Mouse (Mus musculus) brain, adult 2 months (tissue): ENCODE data around the gene Ccdc155.

Experiments
- DNase-seq: peaks from one replicate; pipeline ENCODE4 v3.0.0; 2011; ENCODE audit warnings: low read depth, low spot score

Ccdc155 gene

GRCm38 (mm10) chr7:45226421-45226820 is 21.7 kb upstream of the Ccdc155 start:
- DNase-seq, result no peak

- no peak for DNase-seq
These were observed 20.1 kb upstream of the Ccdc155 start for GRCm38 (mm10) chr7:45224826-45225225.

- no peak for DNase-seq
These were observed 17.0 kb upstream of the Ccdc155 start for GRCm38 (mm10) chr7:45221680-45222079.

- no peak for DNase-seq
These were observed 11.9 kb upstream of the Ccdc155 start for GRCm38 (mm10) chr7:45216442-45217183.

GRCm38 (mm10) chr7:45215673-45216441 is 11.2 kb upstream of the Ccdc155 start, which contains the start of gene Tead2:
Gene Tead2 (plus strand): TSS chr7:45215753.
- DNase-seq, result no peak

GRCm38 (mm10) chr7:45213708-45214107 is 9.0 kb upstream of the Ccdc155 start:
- DNase-seq, result no peak

- no peak for DNase-seq
These were observed 7.7 kb upstream of the Ccdc155 start for GRCm38 (mm10) chr7:45212356-45212755.

GRCm38 (mm10) chr7:45211851-45212251 is 7.2 kb upstream of the Ccdc155 start, which contains the start of gene Dkkl1:
Gene Dkkl1 (minus strand): TSS chr7:45212147.
- no peak for DNase-seq

- DNase-seq, result no peak
These were observed 6.4 kb upstream of the Ccdc155 start for GRCm38 (mm10) chr7:45211070-45211469.

GRCm38 (mm10) chr7:45208260-45208659 is 3.6 kb upstream of the Ccdc155 start:
- no peak for DNase-seq

GRCm38 (mm10) chr7:45202654-45203053 is 2.0 kb downstream of the Ccdc155 start:
- peak; percentile 86 for DNase-seq

- DNase-seq, result peak; percentile 79
These were observed 5.7 kb downstream of the Ccdc155 start for GRCm38 (mm10) chr7:45198961-45199360.

GRCm38 (mm10) chr7:45198435-45198834 is 6.3 kb downstream of the Ccdc155 start:
- DNase-seq, result peak; percentile 96

- DNase-seq, result peak; percentile 74
These were observed 7.7 kb downstream of the Ccdc155 start for GRCm38 (mm10) chr7:45196994-45197393.

- DNase-seq, result no peak
These were observed 8.5 kb downstream of the Ccdc155 start for GRCm38 (mm10) chr7:45196176-45196535.

GRCm38 (mm10) chr7:45195341-45196175 is 9.1 kb downstream of the Ccdc155 start:
- peak; percentile 47 for DNase-seq

- peak; percentile 91 for DNase-seq
These were observed 10.6 kb downstream of the Ccdc155 start for GRCm38 (mm10) chr7:45193871-45194785.

- peak; percentile 67 for DNase-seq
These were observed 11.3 kb downstream of the Ccdc155 start for GRCm38 (mm10) chr7:45193406-45193805.

GRCm38 (mm10) chr7:45192585-45193310 is 11.9 kb downstream of the Ccdc155 start:
- no peak for DNase-seq

GRCm38 (mm10) chr7:45191803-45192363 is 12.8 kb downstream of the Ccdc155 start:
- DNase-seq, result peak; percentile 92
